Mouse (Mus musculus) testis, adult 2 months (tissue): Measurements from ENCODE around the gene Chmp4b.

Source experiments
- CTCF ChIP-seq: fragments of 200-500 bp; IDR thresholded peaks from 2 replicates; pipeline ENCODE4 v1.5.1; 2012; ENCODE audit warnings: low read depth, mild to moderate bottlenecking, inconsistent platforms, low read length, moderate library complexity; ENCODE audit not compliant: control insufficient read depth, insufficient read depth, insufficient replicate concordance
- POLR2A ChIP-seq: fragments of 200-500 bp; IDR thresholded peaks from 2 replicates; pipeline ENCODE4 v1.6.1; 2012; ENCODE audit warnings: low read depth, mild to moderate bottlenecking, inconsistent platforms, low read length, moderate library complexity; ENCODE audit not compliant: control insufficient read depth

DNA sequence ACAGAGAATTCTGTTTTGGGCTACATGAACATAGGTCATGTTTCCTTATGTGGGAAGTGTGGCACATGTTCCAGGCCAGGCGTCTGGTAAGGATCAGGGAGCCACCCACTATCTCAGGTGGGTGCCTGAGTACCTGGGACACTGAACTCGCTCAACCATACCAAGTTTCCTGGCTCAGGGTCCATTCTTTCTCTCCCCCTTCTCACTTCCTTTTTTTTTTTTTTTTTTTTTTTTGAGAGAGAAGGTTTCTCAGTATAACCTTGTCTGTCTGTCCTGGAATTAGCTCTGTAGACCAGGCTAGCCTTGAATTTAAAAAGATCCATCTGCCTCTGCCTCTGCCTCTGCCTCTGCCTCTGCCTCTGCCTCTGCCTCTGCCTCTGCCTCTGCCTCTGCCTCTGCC lies 68.8 kb downstream of the Chmp4b start:
- TF ChIP-seq CTCF (no peak), POLR2A (no peak)
